8 mouse cellular contexts compared by ENCODE assay signal in the genomic region with DNA sequence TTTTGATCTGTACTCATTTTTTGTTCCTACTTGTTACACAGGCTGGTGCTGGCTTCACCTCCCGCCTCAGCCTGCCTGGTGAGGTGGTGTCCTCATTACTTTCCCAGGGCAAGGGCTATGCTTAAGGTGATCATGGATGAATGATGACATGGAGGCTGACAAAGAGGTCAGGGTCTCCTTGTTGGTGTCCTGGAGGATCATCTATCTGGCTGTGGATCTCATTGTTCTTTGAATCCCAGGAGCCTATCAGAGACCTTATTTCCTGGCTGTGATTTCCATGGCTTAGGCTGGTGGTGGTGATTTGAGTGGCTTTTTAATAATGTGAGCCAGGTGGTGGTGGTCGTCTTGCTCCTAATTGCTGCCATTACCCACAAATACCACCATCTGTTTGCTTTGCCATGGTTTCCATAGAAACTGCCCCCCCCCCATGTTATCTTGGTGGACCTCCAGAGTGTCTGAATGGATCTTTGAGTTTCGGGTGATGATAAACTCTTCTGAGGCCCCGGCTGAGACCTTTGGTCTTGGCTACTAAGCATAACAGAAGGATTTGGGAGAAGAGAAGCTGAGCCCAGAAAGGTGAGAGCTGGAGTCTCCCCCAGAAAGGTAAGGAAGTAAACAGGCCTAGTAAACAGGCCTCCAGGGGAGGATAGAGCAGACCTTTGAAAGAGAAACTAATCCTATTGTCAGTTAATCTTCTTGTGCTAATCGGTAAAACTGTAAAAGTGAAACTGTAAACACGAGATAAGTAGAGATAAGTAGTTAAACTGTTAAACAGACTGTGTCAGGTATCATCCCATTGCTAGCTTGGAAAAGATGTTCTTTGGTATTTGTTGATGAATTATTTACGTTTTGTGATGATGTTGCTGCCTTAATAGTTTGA. TPM values are rescaled to one million over a fixed set of nuclear protein-coding genes. Genes with fewer than 3 reads are reported as not detected.
DNase-seq lines count a peak whose midpoint lies in the region; ATAC-seq and TF ChIP-seq lines count a peak whose summit lies in the region.

No protein-coding gene starts in this region.

- H3K27ac ChIP-seq in heart, embryonic 11.5 days (ENCODE audit: low read depth, low read length) = no peak overlapping the region
- H3K27ac ChIP-seq in heart, adult 2 months = no peak overlapping the region; the same call in 1 of the 2 replicates
- peak overlapping the region; percentile 65 for H3K27ac ChIP-seq in MEL (ENCODE audit: control insufficient read depth, low read depth, low read length)
- H3K27ac ChIP-seq in hindbrain, embryonic 12.5 days = no peak overlapping the region
- peak overlapping the region; percentile 30; the same call in 1 of the 2 replicates for H3K27ac ChIP-seq in midbrain, embryonic 13.5 days
- H3K27ac ChIP-seq in kidney, embryonic 16.5 days (ENCODE audit: low read length) = no peak overlapping the region
- H3K27ac ChIP-seq in thymus, adult 2 months (ENCODE audit: control insufficient read depth, insufficient read depth, low read length) = no peak overlapping the region

- no peak overlapping the region for H3K9ac ChIP-seq in heart, embryonic 11.5 days (ENCODE audit: low read depth, low read length)
- H3K9ac ChIP-seq in heart, adult 2 months (ENCODE audit: low read depth, low read length) = no peak overlapping the region
- peak overlapping the region; percentile 57 for H3K9ac ChIP-seq in MEL (ENCODE audit: control insufficient read depth, low read depth, low read length, poor library complexity, severe bottlenecking)
- no peak overlapping the region for H3K9ac ChIP-seq in hindbrain, embryonic 12.5 days
- H3K9ac ChIP-seq in midbrain, embryonic 13.5 days (replicated peaks) = no peak overlapping the region
- no peak overlapping the region for H3K9ac ChIP-seq in kidney, embryonic 16.5 days (replicated peaks; ENCODE audit: low read length)

- intact Hi-C loops in heart, adult 2 months (cut with DNase I) = no loop called here

- ATAC-seq in heart, embryonic 11.5 days (replicated peaks; ENCODE audit: insufficient number of reproducible peaks, low FRiP score, low TSS enrichment) = no peak
- peak; percentile 75 for ATAC-seq in hindbrain, embryonic 12.5 days (ENCODE audit: low FRiP score)
- peak; percentile 77 for ATAC-seq in midbrain, embryonic 13.5 days
- ATAC-seq in kidney, embryonic 16.5 days (ENCODE audit: low FRiP score, low TSS enrichment) = no peak

- no peaks in the 10 kb centered on the region for H3K4me1 ChIP-seq in heart, embryonic 11.5 days (ENCODE audit: control insufficient read depth, insufficient read depth, low read length)
- peaks cover 3% of the 10 kb centered on the region for H3K4me1 ChIP-seq in heart, adult 2 months (ENCODE audit: control insufficient read depth, insufficient read depth, low read length)
- H3K4me1 ChIP-seq in MEL (ENCODE audit: control insufficient read depth in 1 of 2, insufficient read depth in 2 of 2, low read length in 2 of 2) = peaks cover 21 to 26% of the 10 kb centered on the region in 2 experiments
- H3K4me1 ChIP-seq in hindbrain, embryonic 12.5 days = 0 out of 2 replicates have a peak, but pooled peaks cover 4% of the 10 kb centered on the region
- peaks cover 6% of the 10 kb centered on the region for H3K4me1 ChIP-seq in midbrain, embryonic 13.5 days (replicated peaks)
- H3K4me1 ChIP-seq in kidney, embryonic 16.5 days (ENCODE audit: insufficient read depth, low read length) = no peaks in the 10 kb centered on the region
- H3K4me1 ChIP-seq in thymus, adult 2 months (replicated peaks; ENCODE audit: control insufficient read depth, insufficient read depth, low read length) = peaks cover 6% of the 10 kb centered on the region; the same call in 1 of the 2 replicates

- H3K4me3 ChIP-seq in heart, embryonic 11.5 days (ENCODE audit: low read depth, low read length) = no peak overlapping the region
- no peak overlapping the region for H3K4me3 ChIP-seq in heart, adult 2 months
- H3K4me3 ChIP-seq in MEL (ENCODE audit: control insufficient read depth in 1 of 2, insufficient read depth in 1 of 2, low read depth in 2 of 2, low read length in 2 of 2) = peak overlapping the region; percentile 57 to 78
- no peak overlapping the region for H3K4me3 ChIP-seq in hindbrain, embryonic 12.5 days
- no peak overlapping the region for H3K4me3 ChIP-seq in midbrain, embryonic 13.5 days (replicated peaks)
- H3K4me3 ChIP-seq in kidney, embryonic 16.5 days (ENCODE audit: low read length) = no peak overlapping the region
- no peak overlapping the region for H3K4me3 ChIP-seq in thymus, adult 2 months (ENCODE audit: control insufficient read depth, insufficient read depth, low read length)

- no peak for TF ChIP-seq EP300 in heart, adult 2 months (IDR thresholded peaks at IDR 0.05; ENCODE audit: insufficient read depth, low read depth, low read length)
- TF ChIP-seq EP300 in MEL (IDR thresholded peaks at IDR 0.05; ENCODE audit: low read depth in 1 of 2, low read length in 2 of 2) = peak; percentile 66 to 78

- no peaks in the 10 kb centered on the region for H3K27me3 ChIP-seq in heart, embryonic 11.5 days (ENCODE audit: control insufficient read depth, insufficient read depth, low read length)
- H3K27me3 ChIP-seq in heart, adult 2 months (ENCODE audit: control insufficient read depth, insufficient read depth, low read length) = no peaks in the 10 kb centered on the region
- no peaks in the 10 kb centered on the region for H3K27me3 ChIP-seq in MEL (ENCODE audit: control insufficient read depth in 1 of 2, insufficient read depth in 2 of 2, low read length in 2 of 2)
- H3K27me3 ChIP-seq in hindbrain, embryonic 12.5 days = no peaks in the 10 kb centered on the region
- H3K27me3 ChIP-seq in midbrain, embryonic 13.5 days = no peaks in the 10 kb centered on the region
- H3K27me3 ChIP-seq in kidney, embryonic 16.5 days (ENCODE audit: insufficient read depth, low read length) = no peaks in the 10 kb centered on the region
- H3K27me3 ChIP-seq in thymus, adult 2 months (ENCODE audit: control insufficient read depth, insufficient read depth, low read length) = no peaks in the 10 kb centered on the region

- H3K79me2 ChIP-seq in heart, adult 2 months (replicated peaks; ENCODE audit: control insufficient read depth, insufficient read depth, low read length) = 0 out of 2 replicates have a peak, but pooled peaks cover 1% of the 10 kb centered on the region
- peaks cover 33% of the 10 kb centered on the region for H3K79me2 ChIP-seq in MEL (ENCODE audit: control insufficient read depth, insufficient read depth, low read length, poor library complexity)

- TF ChIP-seq CTCF in heart, adult 2 months (IDR thresholded peaks at IDR 0.05) = no peak
- no peak for TF ChIP-seq CTCF in MEL (IDR thresholded peaks at IDR 0.05 in 2 of 3, conservative IDR thresholded peaks at IDR 0.05 in 1 of 3; ENCODE audit: control insufficient read depth in 1 of 3, insufficient read depth in 1 of 3, low read depth in 2 of 3, low read length in 3 of 3, poor library complexity in 1 of 3, severe bottlenecking in 1 of 3)
- no peak for TF ChIP-seq CTCF in thymus, adult 2 months (IDR thresholded peaks at IDR 0.05; ENCODE audit: borderline replicate concordance, control insufficient read depth, extremely low read depth, insufficient read depth, low read length, poor library complexity)

- no peak for TF ChIP-seq POLR2A in heart, adult 2 months (IDR thresholded peaks at IDR 0.05; ENCODE audit: insufficient read depth, low read depth, low read length)
- no peak for TF ChIP-seq POLR2A in MEL (IDR thresholded peaks at IDR 0.05; ENCODE audit: control insufficient read depth in 1 of 2, insufficient read depth in 1 of 2, low read depth in 1 of 2, low read length in 2 of 2, poor library complexity in 1 of 2)
- TF ChIP-seq POLR2A in thymus, adult 2 months (IDR thresholded peaks at IDR 0.05; ENCODE audit: control insufficient read depth, extremely low read depth, insufficient read depth, low read length, poor library complexity) = no peak

- 26% methylated on average over 7 of the region's 7 CpGs for WGBS in heart, embryonic 11.5 days (ENCODE audit: insufficient replicate concordance)
- WGBS in heart, adult 2 months = 34% methylated on average over 7 of the region's 7 CpGs
- 39% methylated on average over 7 of the region's 7 CpGs for WGBS in hindbrain, embryonic 12.5 days
- WGBS in midbrain, embryonic 13.5 days = 27% methylated on average over 7 of the region's 7 CpGs
- 48% methylated on average over 7 of the region's 7 CpGs for WGBS in kidney, embryonic 16.5 days
- 46% methylated on average over 7 of the region's 7 CpGs for WGBS in thymus, adult 2 months

- DNase-seq in heart, adult 2 months = no peak
- DNase-seq in MEL (ENCODE audit: low read depth, low spot score) = peak; percentile 54
- no peak for DNase-seq in adrenal gland, postnatal 4 days (ENCODE audit: low spot score in 2 of 2)
- DNase-seq in thymus, adult 2 months = no peak

- H3K36me3 ChIP-seq in heart, embryonic 11.5 days (ENCODE audit: control insufficient read depth, insufficient read depth, low read length) = no peaks in the 10 kb centered on the region
- no peaks in the 10 kb centered on the region for H3K36me3 ChIP-seq in heart, adult 2 months (ENCODE audit: control insufficient read depth, insufficient read depth, low read length)
- peaks cover 7 to 40% of the 10 kb centered on the region in 2 experiments for H3K36me3 ChIP-seq in MEL (ENCODE audit: control insufficient read depth in 1 of 2, insufficient read depth in 2 of 2, low read length in 2 of 2)
- H3K36me3 ChIP-seq in hindbrain, embryonic 12.5 days = no peaks in the 10 kb centered on the region
- H3K36me3 ChIP-seq in midbrain, embryonic 13.5 days = no peaks in the 10 kb centered on the region
- no peaks in the 10 kb centered on the region for H3K36me3 ChIP-seq in kidney, embryonic 16.5 days (ENCODE audit: insufficient read depth, low read length)
- H3K36me3 ChIP-seq in thymus, adult 2 months (ENCODE audit: control insufficient read depth, insufficient read depth, low read length) = no peaks in the 10 kb centered on the region

- no peaks in the 10 kb centered on the region for H3K9me3 ChIP-seq in heart, embryonic 11.5 days (replicated peaks; ENCODE audit: control insufficient read depth, low read length)
- H3K9me3 ChIP-seq in MEL (replicated peaks; ENCODE audit: insufficient read depth, low read length) = no peaks in the 10 kb centered on the region
- no peaks in the 10 kb centered on the region for H3K9me3 ChIP-seq in hindbrain, embryonic 12.5 days (replicated peaks)
- no peaks in the 10 kb centered on the region for H3K9me3 ChIP-seq in midbrain, embryonic 13.5 days
- no peaks in the 10 kb centered on the region for H3K9me3 ChIP-seq in kidney, embryonic 16.5 days (ENCODE audit: low read length)

- H3K4me2 ChIP-seq in heart, embryonic 11.5 days = peak overlapping the region; percentile 12; the same call in 1 of the 2 replicates
- H3K4me2 ChIP-seq in hindbrain, embryonic 12.5 days (replicated peaks) = no peak overlapping the region
- H3K4me2 ChIP-seq in midbrain, embryonic 13.5 days (replicated peaks) = no peak overlapping the region
- no peak overlapping the region for H3K4me2 ChIP-seq in kidney, embryonic 16.5 days (replicated peaks; ENCODE audit: low read depth, low read length)

- no peak for TF ChIP-seq RAD21 in MEL (IDR thresholded peaks at IDR 0.05; ENCODE audit: low read depth, low read length)

RNA-seq across cellular contexts. Expression of gene Sh3bgrl, which starts 18.5 kb away (rescaled TPM):
- 94.0 and 100 TPM in 2 replicates for polyA plus RNA-seq in heart, embryonic 11.5 days (2014; fragmentation: Nextera tagmentation; extraction: Ambion mirVana)
- total RNA-seq in heart, adult 2 months (2021) = 10 to 100 TPM; 33.0 to 36.1 TPM
- polyA plus RNA-seq in heart, adult 2 months (2012; rRNA removed) = 10.0 and 20.1 TPM in 2 replicates
- total RNA-seq in MEL (2012; rRNA removed) = 79.7 and 83.6 TPM in 2 replicates
- 100 to 1,000 TPM in 1 of 2 experiments, 10 to 100 TPM in 1; 50.5 to 126 TPM for polyA plus RNA-seq in MEL (2012; ENCODE audit: insufficient read depth in 1 of 2, insufficient read length in 2 of 2, low read depth in 1 of 2, low replicate concordance in 2 of 2, missing spikeins in 1 of 2)
- 194 and 206 TPM in 2 replicates for polyA plus RNA-seq in hindbrain, embryonic 12.5 days (2016; fragmentation: Nextera tagmentation; extraction: Ambion mirVana)
- polyA plus RNA-seq in midbrain, embryonic 13.5 days (2015; fragmentation: Nextera tagmentation; extraction: Ambion mirVana) = 210 and 247 TPM in 2 replicates
- total RNA-seq in adrenal gland, postnatal 4 days (2021) = 100 to 1,000 TPM; 100 to 108 TPM
- polyA plus RNA-seq in kidney, embryonic 16.5 days (2015; fragmentation: Nextera tagmentation; extraction: Ambion mirVana) = 121 TPM in 2 replicates
- polyA plus RNA-seq in thymus, adult 2 months (2012; rRNA removed) = 9.5 and 10.3 TPM in 2 replicates

Comparison
In these comparisons a context has a peak if more than half of its experiments do, and no peak if none do; other contexts are left out.
1. ATAC-seq: peak in hindbrain, embryonic 12.5 days (single experiment) and midbrain, embryonic 13.5 days (single experiment); none in heart, embryonic 11.5 days (single experiment) and kidney, embryonic 16.5 days (single experiment).
2. H3K27ac ChIP-seq: peak in MEL (single experiment) and midbrain, embryonic 13.5 days (single experiment); none in heart, embryonic 11.5 days (single experiment), heart, adult 2 months (single experiment), hindbrain, embryonic 12.5 days (single experiment), kidney, embryonic 16.5 days (single experiment) and thymus, adult 2 months (single experiment).
3. H3K4me3 ChIP-seq: peak in MEL (2 of 2); none in heart, embryonic 11.5 days (single experiment), heart, adult 2 months (single experiment), hindbrain, embryonic 12.5 days (single experiment), midbrain, embryonic 13.5 days (single experiment), kidney, embryonic 16.5 days (single experiment) and thymus, adult 2 months (single experiment).